Mouse (Mus musculus) neural tube, embryonic 15.5 days (tissue): ENCODE measurements at regions not wholly inside any gene's neighbourhood (a gene's known extent, or its start where the extent isn't known, plus 50 kb on each side); places are given as distances from the start of the nearest gene placed in this dataset.
A peak's percentile ranks its signal among the peaks of the same experiment; 100 is the strongest.

ENCODE experiments used
- ATAC-seq: fragments of 200-750 bp; cut with Nextera tagmentation; 2 replicates; pipeline ENCODE4 v1.8.0; 2017; ENCODE audit warnings: mild to moderate bottlenecking, moderate TSS enrichment, moderate library complexity; ENCODE audit not compliant: low FRiP score
- H3K27ac ChIP-seq: fragments of 300-500 bp; sonication (generic); replicated peaks from 2 replicates; pipeline ENCODE4 v1.5.1; 2015; ENCODE audit warnings: mild to moderate bottlenecking, inconsistent platforms
- H3K27me3 ChIP-seq: fragments of 300-500 bp; sonication (generic); replicated peaks from 2 replicates; pipeline ENCODE4 v1.6.1; 2015; ENCODE audit warnings: inconsistent platforms
- H3K36me3 ChIP-seq: fragments of 300-500 bp; sonication (generic); 2 replicates; pipeline ENCODE4 v1.6.1; 2015; ENCODE audit warnings: inconsistent platforms
- H3K4me1 ChIP-seq: fragments of 300-500 bp; sonication (generic); 2 replicates; pipeline ENCODE4 v1.6.1; 2015; ENCODE audit warnings: inconsistent platforms
- H3K4me2 ChIP-seq: fragments of 300-500 bp; sonication (generic); 2 replicates; pipeline ENCODE4 v1.6.1; 2015; ENCODE audit warnings: inconsistent platforms, mild to moderate bottlenecking, moderate library complexity
- H3K4me3 ChIP-seq: fragments of 300-500 bp; sonication (generic); replicated peaks from 2 replicates; pipeline ENCODE4 v1.5.1; 2015; ENCODE audit warnings: mild to moderate bottlenecking, inconsistent platforms
- H3K9ac ChIP-seq: fragments of 300-500 bp; sonication (generic); replicated peaks from 2 replicates; pipeline ENCODE4 v1.6.1; 2015; ENCODE audit warnings: mild to moderate bottlenecking, inconsistent platforms
- H3K9me3 ChIP-seq: fragments of 300-500 bp; sonication (generic); replicated peaks from 2 replicates; pipeline ENCODE4 v1.6.1; 2016; ENCODE audit warnings: inconsistent platforms
- WGBS: fragments of 180-500 bp; shearing (Covaris S2); methylation state at CpG from one replicate; pipeline ENCODE4 v1.1.7; 2015; ENCODE audit warnings: mixed read lengths; 5-methylcytosine and 5-hydroxymethylcytosine counted together

DNA sequence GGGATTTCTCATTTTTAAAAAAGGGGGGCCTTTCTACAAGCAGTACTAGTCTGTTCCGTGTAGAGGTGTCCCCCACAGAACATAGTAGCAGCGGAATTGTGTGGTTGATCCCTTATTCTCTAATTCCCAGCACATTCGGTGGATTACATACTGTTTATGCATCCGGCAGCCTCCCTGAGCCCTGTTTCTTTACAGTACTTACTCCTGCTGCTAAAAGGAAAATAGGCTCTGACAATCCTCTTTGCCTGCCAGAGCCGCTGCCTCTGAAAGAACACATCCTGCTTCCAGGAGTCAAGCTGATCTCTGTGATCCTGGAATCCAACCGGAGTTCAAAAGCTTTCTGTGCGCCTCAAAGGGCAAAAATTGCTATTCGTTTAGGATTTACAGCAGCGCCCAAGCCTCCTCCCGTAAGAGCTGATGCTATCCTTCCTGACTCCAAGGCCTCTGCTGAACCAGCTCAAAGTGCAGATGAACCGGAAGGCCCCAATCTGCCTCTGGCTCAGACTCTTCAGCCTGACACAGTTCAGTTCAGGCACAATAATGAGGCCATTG, 936.6 kb downstream of the Ndufa4 start:
- peak; percentile 91 for ATAC-seq
- 0 out of 2 replicates have a peak overlapping the region, but pooled peaks have one; percentile 6 for H3K4me3 ChIP-seq
- peak overlapping the region; percentile 34; the same call in 1 of the 2 replicates for H3K9ac ChIP-seq
- peak overlapping the region; percentile 82 for H3K27ac ChIP-seq
- H3K4me2 ChIP-seq = peak overlapping the region; percentile 40
- no peaks in the 10 kb centered on the region for H3K9me3 ChIP-seq
- H3K4me1 ChIP-seq = peaks cover 21% of the 10 kb centered on the region
- WGBS = 3% methylated on average over 11 of the region's 11 CpGs
- H3K27me3 ChIP-seq = no peaks in the 10 kb centered on the region; the same call in 1 of the 2 replicates
- no peaks in the 10 kb centered on the region for H3K36me3 ChIP-seq

DNA sequence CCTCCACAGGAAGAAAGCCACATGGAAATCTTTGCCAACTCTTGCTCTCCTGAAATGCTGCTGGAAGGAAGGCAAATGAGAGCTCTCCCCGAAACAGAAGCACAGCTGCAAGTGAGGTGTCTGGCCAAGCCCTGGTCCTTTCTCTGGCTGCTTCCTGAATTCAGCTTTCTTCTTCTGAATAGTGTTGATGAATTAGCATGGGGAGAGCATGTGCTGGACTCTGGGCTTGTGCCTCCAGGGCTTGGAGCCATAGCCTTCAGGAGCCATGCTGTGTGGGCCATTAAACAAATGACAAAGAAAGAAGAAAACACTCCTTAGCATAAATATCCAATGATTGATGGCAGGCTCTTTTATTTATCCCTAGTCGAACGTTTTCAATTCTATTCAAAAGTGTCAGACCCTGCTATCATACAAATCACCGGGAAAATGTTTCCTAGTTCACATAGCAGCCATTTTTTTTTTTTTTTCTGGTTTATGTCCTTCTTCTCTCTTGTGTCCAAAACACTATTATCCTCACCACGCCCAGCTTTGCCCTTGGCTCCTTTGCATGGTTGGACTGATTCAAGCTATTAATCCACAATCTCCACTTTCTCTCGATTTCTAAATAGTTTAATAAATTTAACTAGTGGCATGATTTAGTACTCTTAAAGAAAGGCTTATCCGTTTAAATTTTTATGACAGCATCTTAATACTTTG, 937.3 kb downstream of the Ndufa4 start:
- peaks cover 21% of the 10 kb centered on the region for H3K4me1 ChIP-seq
- H3K27me3 ChIP-seq = no peaks in the 10 kb centered on the region; the same call in 1 of the 2 replicates
- ATAC-seq = peak; percentile 90
- WGBS = 7% methylated on average over 7 of the region's 7 CpGs
- peak overlapping the region; percentile 82 for H3K27ac ChIP-seq
- no peaks in the 10 kb centered on the region for H3K9me3 ChIP-seq
- H3K4me3 ChIP-seq = no peak overlapping the region
- H3K4me2 ChIP-seq = peak overlapping the region; percentile 40
- no peak overlapping the region; the same call in 1 of the 2 replicates for H3K9ac ChIP-seq
- H3K36me3 ChIP-seq = no peaks in the 10 kb centered on the region

DNA sequence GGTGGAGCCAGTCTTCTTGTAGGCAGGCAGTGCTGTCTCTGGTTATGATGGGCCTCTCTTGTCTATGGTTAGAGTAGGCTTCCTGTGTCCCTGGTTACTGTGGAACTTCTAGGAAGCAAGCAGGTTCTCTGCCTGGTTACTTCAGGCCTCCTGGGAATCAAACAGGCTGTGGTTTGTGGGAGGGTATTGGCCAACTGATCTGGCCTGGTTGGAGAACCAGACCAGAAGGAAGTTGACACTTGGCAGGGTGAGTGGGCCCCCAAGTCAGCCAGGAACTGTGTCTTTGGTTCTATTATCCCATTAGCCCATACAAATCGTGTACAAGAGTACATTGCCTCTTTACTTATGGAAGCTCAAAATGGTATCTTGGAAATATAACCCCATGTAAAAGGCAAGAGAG, 963.8 kb downstream of the Ndufa4 start:
- H3K36me3 ChIP-seq = no peaks in the 10 kb centered on the region
- H3K27ac ChIP-seq = no peak overlapping the region
- no peak overlapping the region for H3K4me3 ChIP-seq
- no peak overlapping the region for H3K4me2 ChIP-seq
- 86% methylated on average over 1 of the region's 1 CpGs for WGBS
- H3K9me3 ChIP-seq = no peaks in the 10 kb centered on the region
- no peak overlapping the region for H3K9ac ChIP-seq
- H3K27me3 ChIP-seq = no peaks in the 10 kb centered on the region
- ATAC-seq = no peak
- H3K4me1 ChIP-seq = no peaks in the 10 kb centered on the region

DNA sequence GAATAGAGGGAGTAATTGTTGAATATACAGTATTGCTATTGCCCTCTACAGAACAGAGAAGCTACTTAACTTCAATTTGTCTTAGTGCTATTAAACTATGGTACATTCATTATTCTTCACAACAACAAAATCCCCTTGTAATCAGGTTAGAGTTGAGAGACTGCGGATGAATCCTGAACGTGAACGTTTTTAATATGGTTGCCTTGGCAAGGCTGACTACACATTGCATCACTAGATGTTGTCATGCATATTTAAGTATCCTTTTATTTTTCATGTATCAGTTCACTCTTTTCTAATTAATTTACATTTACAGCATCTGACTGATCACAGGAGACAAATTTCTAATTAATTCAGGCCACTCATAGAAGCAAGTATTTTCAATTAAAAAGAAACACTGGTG, 965.8 kb downstream of the Ndufa4 start:
- Histone ChIP-seq H3K4me1 (no peaks in the 10 kb centered on the region), H3K36me3 (no peaks in the 10 kb centered on the region), H3K9me3 (no peaks in the 10 kb centered on the region), H3K4me3 (no peak overlapping the region), H3K9ac (no peak overlapping the region), H3K27ac (no peak overlapping the region), H3K4me2 (no peak overlapping the region), H3K27me3 (no peaks in the 10 kb centered on the region)
- WGBS = 63% methylated on average over 3 of the region's 3 CpGs
- ATAC-seq = no peak
